Mouse (Mus musculus) regulatory T cell (primary cell): ENCODE results near the gene Nufip1.

ENCODE experiments used
- in situ Hi-C: fragments of 300-600 bp; cut with MboI, MseI; formaldehyde crosslinking; loops from one replicate; pipeline ENCODE4 v1.15.1; 2025; ENCODE audit warnings: high pct_unique_total_duplicates

Nufip1 gene

GRCm38 (mm10) chr14:76177230-76177629 is 66.5 kb downstream of the Nufip1 start:
- in situ Hi-C loops, result no loop called here

DNA sequence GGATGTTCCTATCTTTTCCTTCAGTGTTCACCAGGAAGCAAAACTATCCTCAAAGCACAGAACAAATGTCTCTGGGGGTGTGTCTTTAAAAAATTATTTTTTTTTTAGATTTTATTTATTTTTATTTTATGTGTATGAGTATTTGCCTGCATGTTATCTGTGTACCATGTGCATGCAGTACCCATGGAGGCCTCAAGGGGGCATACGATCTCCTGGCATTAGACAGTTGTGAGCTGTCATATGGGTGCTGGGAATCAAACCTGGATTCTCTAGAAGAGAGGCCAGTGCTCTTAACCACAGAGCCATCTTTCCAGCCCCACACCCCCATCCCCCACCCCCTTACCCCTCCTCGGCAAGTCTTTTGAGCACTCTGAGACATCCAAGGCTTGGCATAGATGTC is 67.8 kb downstream of the Nufip1 start:
- in situ Hi-C loops, result no loop called here

GRCm38 (mm10) chr14:76179343-76179742 is 68.7 kb downstream of the Nufip1 start:
- in situ Hi-C loops, result no loop called here

DNA sequence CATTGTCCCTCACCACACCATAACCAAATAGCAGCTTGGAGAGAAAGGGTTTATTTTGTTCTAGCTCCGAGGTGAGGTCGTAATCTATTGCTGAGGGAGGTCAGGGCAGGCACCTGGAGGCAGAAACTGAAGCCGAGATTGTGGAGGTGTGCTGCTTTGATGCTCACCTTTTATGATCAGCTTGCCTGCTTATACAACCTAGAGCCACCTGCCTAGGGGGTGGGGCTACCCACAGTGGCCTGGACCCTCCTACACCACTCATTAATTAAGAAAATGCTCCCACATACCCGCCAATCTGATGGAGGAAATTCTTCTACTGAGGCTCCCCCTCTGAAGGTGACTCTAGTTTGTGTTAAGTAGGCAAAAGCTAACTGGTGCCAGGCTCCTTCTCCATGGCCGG is 74.7 kb downstream of the Nufip1 start:
- in situ Hi-C loops, result no loop called here

- in situ Hi-C loops, result no loop called here
Observed at GRCm38 (mm10) chr14:76186299-76186698, 75.6 kb downstream of the Nufip1 start.
